Mouse (Mus musculus): ENCODE measurements at regions not wholly inside any gene's neighbourhood (a gene's known extent, or its start where the extent isn't known, plus 50 kb on each side); places are given as distances from the start of the nearest gene placed in this dataset.

DNA sequence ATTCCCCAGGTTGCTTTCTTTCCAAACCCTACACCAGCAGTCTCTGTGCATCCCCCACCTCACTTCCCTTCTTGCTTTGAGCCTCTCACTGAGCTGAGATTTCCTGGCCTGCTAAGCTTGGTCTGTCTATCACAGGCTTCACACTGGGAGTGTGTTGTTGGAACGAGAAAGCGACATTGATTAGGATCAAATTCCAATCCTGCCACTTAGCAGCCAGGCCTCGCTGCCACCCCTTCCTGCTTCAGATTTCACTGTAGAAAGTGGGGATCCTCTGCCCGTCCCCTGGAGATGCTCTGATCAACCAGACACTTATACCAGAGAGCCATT is 123.8 kb upstream of the Id2 start:
- H3K4me1 ChIP-seq, result peaks cover 89% of the 10 kb centered on the region
- TF ChIP-seq GATA1 (IDR thresholded peaks at IDR 0.05; ENCODE audit: borderline replicate concordance, low read length) (no peak), FLI1 (IDR thresholded peaks at IDR 0.05; ENCODE audit: low read length) (no peak)
- H3K9me3 ChIP-seq, result no peaks in the 10 kb centered on the region

DNA sequence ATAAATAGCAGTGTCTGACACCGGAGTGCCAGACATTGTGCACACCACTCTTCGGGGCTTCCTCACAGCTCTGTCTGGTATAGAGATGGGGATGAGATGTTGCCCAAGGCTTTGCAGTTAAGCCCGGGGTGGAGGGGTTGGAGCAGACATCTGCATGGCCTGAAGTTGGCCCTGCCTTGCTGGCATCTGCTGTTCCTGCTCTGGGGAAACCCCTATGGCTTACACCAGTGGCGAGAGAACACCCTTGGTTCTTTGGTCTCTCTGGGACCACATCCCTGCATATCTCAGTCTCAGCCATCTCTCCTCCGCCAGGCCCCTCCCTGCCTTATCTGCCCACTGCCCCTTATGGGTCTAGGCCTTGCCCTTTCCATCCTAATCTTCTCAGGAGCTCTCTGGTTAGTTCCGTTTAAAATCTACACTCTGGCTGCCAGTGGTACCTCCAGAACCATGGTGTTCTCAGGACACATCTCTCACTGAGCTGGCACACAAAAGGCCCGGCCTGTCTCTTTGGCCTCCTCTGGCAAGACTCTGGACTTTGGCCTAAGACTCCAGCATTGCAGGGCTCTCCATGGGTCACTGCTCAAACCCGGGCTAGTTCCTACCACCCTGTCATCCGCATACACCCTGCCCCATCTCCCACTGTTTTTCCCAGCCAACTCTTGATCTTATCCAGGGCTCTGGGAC is 123.3 kb upstream of the Id2 start:
- peaks cover 13% of the 10 kb centered on the region for H3K27me3 ChIP-seq (replicated peaks)
- no peaks in the 10 kb centered on the region for H3K36me3 ChIP-seq (replicated peaks; ENCODE audit: low read length)
- H3K9me3 ChIP-seq, result no peaks in the 10 kb centered on the region
- H3K4me3 ChIP-seq (replicated peaks), result no peak overlapping the region
- peaks cover 89% of the 10 kb centered on the region for H3K4me1 ChIP-seq
- no peak for TF ChIP-seq FLI1 (IDR thresholded peaks at IDR 0.05; ENCODE audit: low read length)
- no peak for TF ChIP-seq GATA1 (IDR thresholded peaks at IDR 0.05; ENCODE audit: borderline replicate concordance, low read length)

More for the DNA sequence above, 123.8 kb upstream of the Id2 start:
- H3K4me3 ChIP-seq (replicated peaks), result no peak overlapping the region
- no peaks in the 10 kb centered on the region for H3K36me3 ChIP-seq (replicated peaks; ENCODE audit: low read length)
- H3K27me3 ChIP-seq (replicated peaks), result peaks cover 13% of the 10 kb centered on the region

DNA sequence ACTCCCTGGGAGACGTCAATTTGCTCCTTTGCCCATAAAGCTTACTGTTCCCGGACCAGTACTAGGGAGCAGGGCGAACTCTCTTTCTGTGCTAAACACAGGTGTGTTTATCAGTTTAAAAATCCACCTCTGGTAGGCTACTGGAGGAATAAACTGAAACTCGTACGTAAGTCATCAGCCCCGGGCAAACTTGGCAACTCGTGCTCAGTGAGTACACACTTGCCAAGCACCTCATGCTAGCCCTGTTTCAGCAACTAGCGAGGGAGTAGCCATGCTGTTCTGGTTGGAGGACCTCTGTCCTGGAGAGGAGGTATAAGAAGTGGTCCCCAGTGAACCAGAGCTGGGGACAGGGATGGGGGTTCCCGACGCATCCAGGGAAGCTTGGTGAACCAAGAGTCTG is 122.6 kb upstream of the Id2 start:
- H3K27me3 ChIP-seq (replicated peaks), result peaks cover 12% of the 10 kb centered on the region
- no peak for TF ChIP-seq FLI1 (IDR thresholded peaks at IDR 0.05; ENCODE audit: low read length)
- TF ChIP-seq GATA1 (IDR thresholded peaks at IDR 0.05; ENCODE audit: borderline replicate concordance, low read length), result no peak
- no peaks in the 10 kb centered on the region for H3K9me3 ChIP-seq
- H3K36me3 ChIP-seq (replicated peaks; ENCODE audit: low read length), result no peaks in the 10 kb centered on the region
- H3K4me1 ChIP-seq, result peaks cover 94% of the 10 kb centered on the region
- no peak overlapping the region for H3K4me3 ChIP-seq (replicated peaks)

DNA sequence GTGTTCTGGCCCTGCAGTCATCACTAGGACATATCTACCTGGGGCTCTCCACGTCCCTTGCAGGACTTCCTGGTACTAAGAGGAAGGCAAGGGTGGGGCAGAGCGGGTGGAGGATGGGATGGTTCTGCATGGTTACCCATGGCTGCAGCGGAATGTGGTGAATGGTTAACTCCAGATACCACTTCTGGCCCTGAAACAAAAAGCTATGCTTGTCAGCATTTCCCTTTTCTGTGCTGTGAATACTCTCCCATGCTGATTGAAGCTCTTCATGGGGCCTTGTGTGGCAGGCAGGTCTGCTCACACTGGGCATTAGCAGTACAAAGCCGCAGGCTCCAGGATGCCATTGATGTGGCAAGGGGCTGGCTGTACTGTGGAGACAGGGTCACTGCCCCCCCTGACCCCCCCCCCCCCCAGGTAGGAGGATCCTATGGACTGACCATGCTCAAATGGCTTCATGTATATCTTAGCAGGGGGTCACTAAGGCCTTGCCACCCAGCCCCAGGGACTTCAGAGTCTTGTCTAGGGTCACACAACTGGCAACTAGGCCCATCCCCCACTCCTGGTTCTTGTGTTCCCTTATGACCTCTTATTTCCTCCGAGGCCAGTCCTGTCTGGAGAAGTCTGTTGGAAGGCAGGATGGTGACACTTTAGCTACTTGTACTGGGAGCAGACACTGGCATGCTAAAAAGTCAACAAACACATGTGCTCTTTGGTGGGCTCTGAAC is 120.0 kb upstream of the Id2 start:
- Histone ChIP-seq H3K27me3 (replicated peaks) (peaks cover 10% of the 10 kb centered on the region), H3K9me3 (peaks cover 4% of the 10 kb centered on the region; the same call in 1 of the 2 replicates), H3K36me3 (replicated peaks; ENCODE audit: low read length) (peaks cover 5% of the 10 kb centered on the region), H3K4me3 (replicated peaks) (peak overlapping the region; percentile 33), H3K4me1 (peaks cover 88% of the 10 kb centered on the region)
- TF ChIP-seq FLI1 (IDR thresholded peaks at IDR 0.05; ENCODE audit: low read length) (no peak), GATA1 (IDR thresholded peaks at IDR 0.05; ENCODE audit: borderline replicate concordance, low read length) (no peak)

DNA sequence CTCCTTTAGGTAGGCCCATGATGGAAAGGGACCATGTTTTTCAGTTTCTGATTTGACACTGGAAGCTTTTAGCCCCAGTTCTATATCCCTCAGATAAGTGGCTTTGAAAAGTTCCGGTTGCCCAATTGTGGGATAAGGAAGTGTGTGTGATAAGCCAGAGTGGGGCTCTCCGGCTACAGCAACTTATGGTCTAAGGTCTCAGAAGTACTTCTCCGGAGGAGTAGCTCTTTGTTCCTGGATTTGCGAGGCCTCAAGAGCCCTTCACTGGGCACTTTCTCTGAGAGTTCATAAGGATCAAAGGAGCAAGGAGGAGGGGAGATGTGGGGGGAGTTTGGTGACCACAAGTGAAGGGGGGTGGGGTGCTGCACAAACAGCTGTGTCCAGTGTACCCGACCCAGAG is 118.3 kb upstream of the Id2 start:
- TF ChIP-seq FLI1 (IDR thresholded peaks at IDR 0.05; ENCODE audit: low read length), result no peak
- no peak for TF ChIP-seq GATA1 (IDR thresholded peaks at IDR 0.05; ENCODE audit: borderline replicate concordance, low read length)
- H3K9me3 ChIP-seq, result peaks cover 4% of the 10 kb centered on the region; the same call in 1 of the 2 replicates
- H3K4me1 ChIP-seq, result peaks cover 89% of the 10 kb centered on the region
- peaks cover 5% of the 10 kb centered on the region for H3K36me3 ChIP-seq (replicated peaks; ENCODE audit: low read length)
- no peak overlapping the region for H3K4me3 ChIP-seq (replicated peaks)
- H3K27me3 ChIP-seq (replicated peaks), result peaks cover 7% of the 10 kb centered on the region

DNA sequence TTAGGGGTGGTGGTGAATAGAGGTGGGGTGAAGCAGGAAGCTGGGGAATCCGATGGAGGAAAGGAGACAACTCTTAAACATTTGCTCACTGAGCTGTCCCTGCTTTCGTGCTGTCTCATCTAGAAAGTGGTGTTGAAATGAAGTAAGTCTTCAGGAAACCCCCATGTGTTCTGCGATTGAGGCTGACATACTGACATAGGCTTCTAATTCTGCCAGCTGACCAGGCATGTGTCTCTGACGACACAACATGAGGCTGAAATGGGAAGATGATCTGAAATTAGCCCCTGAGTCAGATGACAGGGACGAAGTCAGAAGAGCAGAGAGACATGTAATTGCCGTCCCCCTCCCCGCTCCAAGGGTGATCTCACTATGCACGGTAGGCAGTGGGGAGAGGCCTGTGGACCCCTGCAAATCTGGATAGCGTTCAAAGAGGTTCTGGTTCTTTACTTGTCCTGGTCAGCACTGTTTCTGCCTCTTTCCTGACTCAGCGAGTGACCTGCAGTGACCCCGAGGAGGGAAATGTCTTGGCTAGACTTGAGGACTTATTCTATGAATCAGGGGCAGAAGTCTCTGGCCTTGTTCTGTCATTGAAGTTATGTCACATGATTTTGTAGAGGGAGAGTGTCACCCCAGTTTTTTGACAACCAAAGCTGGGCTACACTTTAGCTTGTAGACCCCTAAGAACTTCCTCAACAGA is 117.0 kb upstream of the Id2 start:
- TF ChIP-seq GATA1 (IDR thresholded peaks at IDR 0.05; ENCODE audit: borderline replicate concordance, low read length) (no peak), FLI1 (IDR thresholded peaks at IDR 0.05; ENCODE audit: low read length) (no peak)
- Histone ChIP-seq H3K9me3 (peaks cover 4% of the 10 kb centered on the region; the same call in 1 of the 2 replicates), H3K4me3 (replicated peaks) (no peak overlapping the region), H3K4me1 (peaks cover 90% of the 10 kb centered on the region), H3K27me3 (replicated peaks) (peaks cover 3% of the 10 kb centered on the region), H3K36me3 (replicated peaks; ENCODE audit: low read length) (peaks cover 5% of the 10 kb centered on the region)

DNA sequence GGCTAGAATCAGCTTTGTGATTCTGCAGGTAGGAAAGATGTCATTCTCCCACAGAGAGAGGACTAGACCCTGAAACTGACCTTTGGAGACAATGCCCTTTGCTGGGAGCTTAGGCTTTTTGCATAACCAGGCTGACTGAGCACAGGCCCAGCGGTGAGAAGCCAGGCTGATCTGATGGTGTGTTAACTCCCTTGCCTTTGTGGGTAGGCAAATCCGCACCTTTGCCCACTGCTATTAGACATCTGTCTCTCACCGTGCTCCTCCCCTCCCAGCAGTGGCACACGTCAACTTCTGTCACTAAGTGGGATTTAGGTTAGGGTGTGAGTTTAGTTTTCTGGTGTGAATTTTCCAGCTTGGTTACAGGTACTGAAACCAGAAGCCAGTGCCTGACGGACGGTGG is 114.4 kb upstream of the Id2 start:
- Histone ChIP-seq H3K4me1 (peaks cover 83% of the 10 kb centered on the region), H3K36me3 (replicated peaks; ENCODE audit: low read length) (peaks cover 5% of the 10 kb centered on the region), H3K9me3 (peaks cover 4% of the 10 kb centered on the region; the same call in 1 of the 2 replicates), H3K27me3 (replicated peaks) (no peaks in the 10 kb centered on the region), H3K4me3 (replicated peaks) (no peak overlapping the region)
- TF ChIP-seq FLI1 (IDR thresholded peaks at IDR 0.05; ENCODE audit: low read length) (no peak), GATA1 (IDR thresholded peaks at IDR 0.05; ENCODE audit: borderline replicate concordance, low read length) (no peak)

DNA sequence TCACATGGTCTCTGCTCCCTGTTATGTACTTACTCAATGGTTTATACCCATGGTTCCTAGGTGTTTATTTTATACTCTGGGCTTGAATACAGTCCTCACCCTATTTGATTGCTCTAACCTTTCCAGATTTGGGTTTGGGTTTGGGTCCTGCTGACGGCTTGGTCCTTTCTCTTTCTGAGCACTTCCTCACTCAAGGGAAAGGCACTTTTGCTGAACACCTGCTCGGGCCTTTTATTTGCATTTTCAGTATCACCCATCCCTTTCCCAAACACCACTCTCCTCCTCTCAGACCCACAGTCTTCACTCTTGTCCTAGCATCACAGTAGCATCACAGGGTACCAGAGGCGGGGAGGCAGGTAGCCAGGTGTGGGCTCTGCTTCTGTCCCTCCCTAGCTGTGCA is 113.7 kb upstream of the Id2 start:
- Histone ChIP-seq H3K4me1 (peaks cover 76% of the 10 kb centered on the region), H3K9me3 (peaks cover 4% of the 10 kb centered on the region; the same call in 1 of the 2 replicates), H3K27me3 (replicated peaks) (no peaks in the 10 kb centered on the region)

DNA sequence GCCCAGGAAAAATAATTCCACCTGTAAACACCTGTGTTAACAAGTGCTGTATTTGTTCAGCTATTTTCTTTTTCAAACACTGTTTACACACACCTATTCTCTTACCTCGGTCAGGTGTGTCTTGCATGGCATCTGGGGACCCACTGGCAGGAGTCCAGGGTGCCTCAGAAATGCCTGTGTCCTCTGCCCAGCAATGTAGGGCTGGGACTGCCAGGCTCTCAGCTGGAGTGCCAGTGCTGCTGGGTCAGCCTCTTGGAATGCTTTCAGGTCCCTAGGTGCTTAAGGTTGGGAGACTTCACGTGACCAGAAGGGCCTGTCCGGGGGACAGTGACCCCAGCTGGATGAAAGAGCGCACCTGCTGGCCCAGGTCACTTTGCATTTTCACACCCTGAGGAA is 112.4 kb upstream of the Id2 start:
- peaks cover 4% of the 10 kb centered on the region; the same call in 1 of the 2 replicates for H3K9me3 ChIP-seq
- H3K36me3 ChIP-seq (replicated peaks; ENCODE audit: low read length), result peaks cover 5% of the 10 kb centered on the region
- TF ChIP-seq FLI1 (IDR thresholded peaks at IDR 0.05; ENCODE audit: low read length), result no peak
- no peak for TF ChIP-seq GATA1 (IDR thresholded peaks at IDR 0.05; ENCODE audit: borderline replicate concordance, low read length)
- H3K4me3 ChIP-seq (replicated peaks), result peak overlapping the region; percentile 79
- peaks cover 76% of the 10 kb centered on the region for H3K4me1 ChIP-seq
- no peaks in the 10 kb centered on the region for H3K27me3 ChIP-seq (replicated peaks)

More for the DNA sequence above, 113.7 kb upstream of the Id2 start:
- H3K36me3 ChIP-seq (replicated peaks; ENCODE audit: low read length), result peaks cover 5% of the 10 kb centered on the region
- no peak overlapping the region for H3K4me3 ChIP-seq (replicated peaks)
- TF ChIP-seq GATA1 (IDR thresholded peaks at IDR 0.05; ENCODE audit: borderline replicate concordance, low read length), result no peak
- TF ChIP-seq FLI1 (IDR thresholded peaks at IDR 0.05; ENCODE audit: low read length), result no peak

All from megakaryocyte, embryonic 14.5 days (primary cell).